Mouse (Mus musculus): Measurements from ENCODE around the gene Glrx5. TPM values are rescaled to one million over a fixed set of nuclear protein-coding genes. Genes with fewer than 3 reads are reported as not detected.

Gene Glrx5
- polyA plus RNA-seq, 1 experiment, result 245 TPM

DNA sequence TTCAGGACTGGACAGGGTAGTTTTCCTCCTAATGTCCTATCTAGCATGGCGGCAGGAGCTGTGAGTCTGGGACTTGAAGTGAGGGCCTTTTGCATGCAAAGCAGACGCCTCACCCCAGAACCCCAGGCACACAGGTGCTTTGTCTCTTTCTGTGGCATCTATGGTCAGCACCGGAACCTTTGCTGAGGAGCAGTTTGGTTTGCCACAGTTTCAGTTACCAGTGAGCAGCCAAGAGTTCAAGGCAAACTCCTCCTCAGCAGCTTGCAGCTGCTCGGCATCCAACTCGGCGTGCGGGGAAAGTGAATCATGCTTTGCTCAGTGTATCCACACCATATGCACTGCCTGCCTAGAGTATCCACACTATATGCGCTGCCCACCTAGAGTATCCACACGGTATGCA is 9.7 kb upstream of the Glrx5 start:
- Histone ChIP-seq H3K27me3 (ENCODE audit: control insufficient read depth) (peaks cover 10% of the 10 kb centered on the region; the same call in 1 of the 2 replicates), H3K4me1 (ENCODE audit: control insufficient read depth) (peaks cover 92% of the 10 kb centered on the region), H3K9me3 (ENCODE audit: control insufficient read depth, low read length) (peaks cover 27% of the 10 kb centered on the region), H3K36me3 (ENCODE audit: control insufficient read depth) (peaks cover 39% of the 10 kb centered on the region), H3K4me3 (replicated peaks) (no peak overlapping the region)
- no peak for TF ChIP-seq TAL1 (IDR thresholded peaks at IDR 0.05; ENCODE audit: low read length)
- TF ChIP-seq GATA1 (IDR thresholded peaks at IDR 0.05; ENCODE audit: low read length), result no peak

DNA sequence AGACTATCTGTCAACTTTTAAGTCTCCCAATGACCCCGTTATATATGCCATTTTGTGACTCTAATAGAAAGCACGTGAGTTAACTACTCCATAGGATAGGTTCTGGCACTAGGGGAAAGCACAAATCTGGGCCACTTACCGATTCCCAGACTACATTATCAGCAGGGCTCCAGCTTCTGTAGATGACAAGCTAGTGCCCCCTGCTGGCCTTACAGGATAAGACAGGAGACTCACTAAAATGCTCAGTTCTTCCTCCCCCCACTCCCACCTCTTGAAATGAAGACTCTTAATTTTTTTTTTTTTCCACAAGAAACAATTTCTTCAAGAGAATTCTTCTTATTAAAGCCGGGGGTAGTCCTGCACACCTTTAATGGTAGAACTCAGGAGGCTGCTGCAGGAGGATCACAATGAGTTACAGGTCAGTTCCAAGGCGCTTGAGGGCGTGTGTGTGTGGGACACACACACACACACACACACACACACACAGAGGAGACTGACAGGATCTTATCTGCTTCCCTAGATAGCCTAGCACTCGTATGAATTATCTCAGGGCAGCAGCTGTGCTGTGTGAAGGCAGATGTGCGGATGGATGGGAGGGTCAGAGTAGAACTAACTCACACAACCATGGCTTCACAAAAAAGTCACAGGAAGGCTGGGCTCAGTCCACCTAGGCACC is 7.1 kb upstream of the Glrx5 start:
- Histone ChIP-seq H3K27me3 (ENCODE audit: control insufficient read depth) (peaks cover 10% of the 10 kb centered on the region; the same call in 1 of the 2 replicates), H3K9me3 (ENCODE audit: control insufficient read depth, low read length) (peaks cover 27% of the 10 kb centered on the region), H3K4me1 (ENCODE audit: control insufficient read depth) (peaks cover 93% of the 10 kb centered on the region), H3K4me3 (replicated peaks) (peak overlapping the region; percentile 47), H3K36me3 (ENCODE audit: control insufficient read depth) (peaks cover 64% of the 10 kb centered on the region)
- TF ChIP-seq GATA1 (IDR thresholded peaks at IDR 0.05; ENCODE audit: low read length) (peak; percentile 94), TAL1 (IDR thresholded peaks at IDR 0.05; ENCODE audit: low read length) (peak; percentile 96)

DNA sequence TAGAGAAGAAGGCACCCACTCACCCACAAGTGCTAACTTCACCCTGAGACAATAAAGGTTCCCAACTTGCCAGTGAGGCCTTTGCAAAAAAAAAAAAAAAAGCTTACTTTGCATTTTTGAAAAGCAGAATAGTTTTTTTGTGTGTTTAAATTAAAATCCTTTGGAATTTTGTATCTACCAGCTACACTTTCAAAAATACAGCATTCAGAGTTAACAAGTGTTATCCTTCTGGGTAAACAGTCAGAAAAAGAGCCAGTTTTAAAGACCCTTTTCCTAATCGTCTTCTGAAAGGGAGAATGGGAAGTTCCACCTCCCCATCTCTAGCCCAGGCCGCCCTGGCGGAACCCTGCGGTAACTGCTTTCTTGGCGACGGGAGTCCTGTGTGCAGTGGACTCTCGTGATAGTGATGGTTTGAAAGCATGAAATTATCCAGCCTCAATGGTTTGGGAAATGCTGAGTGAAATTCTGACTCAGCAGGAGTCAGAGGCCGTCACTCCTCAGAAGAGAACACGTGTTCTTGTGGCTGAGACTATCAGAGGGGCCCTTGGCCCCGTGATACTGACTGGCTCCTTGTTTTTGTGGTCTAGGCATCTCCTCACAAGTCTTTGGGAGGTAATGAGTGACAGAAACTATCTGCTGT is 6.4 kb upstream of the Glrx5 start:
- Histone ChIP-seq H3K27me3 (ENCODE audit: control insufficient read depth) (peaks cover 10% of the 10 kb centered on the region; the same call in 1 of the 2 replicates), H3K4me3 (replicated peaks) (peak overlapping the region; percentile 47), H3K9me3 (ENCODE audit: control insufficient read depth, low read length) (peaks cover 27% of the 10 kb centered on the region), H3K4me1 (ENCODE audit: control insufficient read depth) (peaks cover 93% of the 10 kb centered on the region), H3K36me3 (ENCODE audit: control insufficient read depth) (peaks cover 71% of the 10 kb centered on the region)
- TF ChIP-seq TAL1 (IDR thresholded peaks at IDR 0.05; ENCODE audit: low read length) (no peak), GATA1 (IDR thresholded peaks at IDR 0.05; ENCODE audit: low read length) (no peak)

DNA sequence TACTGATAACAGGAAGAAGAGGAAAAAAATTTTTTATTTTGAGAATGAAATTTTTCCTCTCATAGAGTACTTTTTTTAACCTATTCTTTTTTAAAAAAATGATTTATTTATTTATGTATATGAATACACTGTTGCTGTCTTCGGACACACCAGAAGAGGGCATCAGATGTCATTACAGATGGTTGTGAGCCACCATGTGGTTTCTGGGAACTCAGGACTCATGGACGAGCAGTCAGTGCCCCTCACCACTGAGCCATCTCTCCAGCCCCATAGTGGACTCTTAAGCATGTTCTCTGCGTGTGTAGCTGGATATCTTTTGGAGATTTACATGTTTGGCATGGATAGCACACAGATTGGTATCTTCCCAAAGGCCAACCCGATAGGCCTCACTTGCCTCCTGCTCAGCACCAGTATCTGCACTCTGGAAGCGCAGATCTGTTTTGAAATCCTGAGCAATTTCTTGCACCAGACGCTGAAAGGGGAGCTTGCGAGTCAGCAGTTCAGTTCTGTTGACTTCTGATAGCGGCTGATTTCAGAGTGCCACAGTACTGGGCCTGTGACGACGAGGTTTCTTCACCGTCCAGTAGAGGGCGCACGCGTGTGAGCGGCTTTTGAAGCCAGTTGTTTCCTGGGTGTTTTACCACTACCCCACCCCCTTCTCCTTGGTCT is 5.0 kb upstream of the Glrx5 start:
- TF ChIP-seq TAL1 (IDR thresholded peaks at IDR 0.05; ENCODE audit: low read length) (peak; percentile 90), GATA1 (IDR thresholded peaks at IDR 0.05; ENCODE audit: low read length) (peak; percentile 91)
- Histone ChIP-seq H3K27me3 (ENCODE audit: control insufficient read depth) (peaks cover 10% of the 10 kb centered on the region; the same call in 1 of the 2 replicates), H3K9me3 (ENCODE audit: control insufficient read depth, low read length) (peaks cover 25% of the 10 kb centered on the region), H3K4me3 (replicated peaks) (peak overlapping the region; percentile 26), H3K36me3 (ENCODE audit: control insufficient read depth) (peaks cover 61% of the 10 kb centered on the region), H3K4me1 (ENCODE audit: control insufficient read depth) (peaks cover 86% of the 10 kb centered on the region)

DNA sequence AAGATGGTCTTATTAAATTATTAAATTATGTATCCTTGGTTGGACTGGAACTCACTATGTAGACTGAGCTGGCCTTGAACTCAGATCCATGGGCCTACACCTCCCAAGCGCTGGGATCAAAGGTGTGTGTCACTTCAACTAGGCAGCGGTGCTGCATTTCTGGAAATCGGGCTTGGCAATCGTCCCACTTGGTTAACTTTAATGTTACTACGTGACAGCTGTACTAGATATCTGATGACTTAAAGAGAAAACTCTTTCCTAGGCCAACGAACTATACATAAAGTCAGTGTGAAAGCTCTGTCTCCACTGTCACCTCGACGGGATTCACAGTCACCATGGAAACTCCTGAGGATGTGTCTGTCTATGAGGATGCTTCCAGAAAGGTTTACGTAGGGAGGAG is 2.6 kb upstream of the Glrx5 start:
- Histone ChIP-seq H3K36me3 (ENCODE audit: control insufficient read depth) (peaks cover 60% of the 10 kb centered on the region), H3K27me3 (ENCODE audit: control insufficient read depth) (no peaks in the 10 kb centered on the region), H3K4me3 (replicated peaks) (peak overlapping the region; percentile 79), H3K4me1 (ENCODE audit: control insufficient read depth) (peaks cover 77% of the 10 kb centered on the region), H3K9me3 (ENCODE audit: control insufficient read depth, low read length) (peaks cover under 1% of the 10 kb centered on the region)
- no peak for TF ChIP-seq TAL1 (IDR thresholded peaks at IDR 0.05; ENCODE audit: low read length)
- TF ChIP-seq GATA1 (IDR thresholded peaks at IDR 0.05; ENCODE audit: low read length), result no peak

DNA sequence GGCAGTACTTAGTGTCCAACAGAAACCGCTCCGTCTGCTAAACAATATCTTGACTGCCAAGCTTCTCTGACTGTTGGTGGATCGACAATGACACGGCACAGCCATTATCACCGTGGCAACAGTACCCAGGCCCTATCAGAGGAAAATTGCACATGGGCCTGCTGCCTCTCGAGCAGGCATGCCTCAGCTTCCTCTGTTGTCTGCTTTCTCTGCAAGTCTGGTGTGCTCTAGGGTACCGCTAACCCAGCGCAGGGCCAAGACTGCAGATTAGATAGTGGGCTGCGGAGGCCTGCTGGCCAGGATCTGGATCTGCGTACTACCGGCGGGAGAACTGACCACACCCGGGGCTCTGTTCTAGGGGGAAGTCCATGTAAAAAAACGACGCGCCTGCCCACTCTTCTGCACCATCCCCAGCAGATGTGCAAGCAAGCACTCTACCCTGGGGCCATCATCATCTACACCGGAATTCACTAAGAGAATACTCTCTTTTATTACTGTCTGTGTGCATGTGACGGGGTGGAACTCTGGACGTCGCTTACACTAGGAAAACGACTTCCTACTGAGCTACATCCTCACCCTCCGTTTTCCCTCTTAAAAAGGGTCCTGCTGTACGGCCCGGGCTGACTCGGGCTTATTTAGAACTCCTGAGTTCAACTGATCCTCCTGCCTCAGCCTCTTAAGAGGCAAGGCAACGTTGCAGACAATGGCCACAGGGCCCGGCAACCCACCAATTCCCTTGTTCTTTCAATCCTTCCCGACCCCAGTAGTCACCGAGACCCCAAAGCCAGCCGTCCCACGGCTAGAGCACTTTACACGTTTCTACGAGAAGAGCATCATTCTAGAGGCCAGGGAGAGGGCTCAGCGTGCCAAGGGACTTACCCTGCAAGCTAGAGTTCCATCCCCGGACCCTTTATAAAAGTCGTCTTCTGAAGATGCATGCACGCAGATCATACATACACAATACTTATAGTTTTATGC is 1.1 kb upstream of the Glrx5 start:
- no peaks in the 10 kb centered on the region for H3K9me3 ChIP-seq (ENCODE audit: control insufficient read depth, low read length)
- H3K27me3 ChIP-seq (ENCODE audit: control insufficient read depth), result no peaks in the 10 kb centered on the region
- H3K4me3 ChIP-seq (replicated peaks), result peak overlapping the region; percentile 79
- peak; percentile 71 for TF ChIP-seq GATA1 (IDR thresholded peaks at IDR 0.05; ENCODE audit: low read length)
- TF ChIP-seq TAL1 (IDR thresholded peaks at IDR 0.05; ENCODE audit: low read length), result no peak
- peaks cover 72% of the 10 kb centered on the region for H3K36me3 ChIP-seq (ENCODE audit: control insufficient read depth)
- peaks cover 77% of the 10 kb centered on the region for H3K4me1 ChIP-seq (ENCODE audit: control insufficient read depth)

DNA sequence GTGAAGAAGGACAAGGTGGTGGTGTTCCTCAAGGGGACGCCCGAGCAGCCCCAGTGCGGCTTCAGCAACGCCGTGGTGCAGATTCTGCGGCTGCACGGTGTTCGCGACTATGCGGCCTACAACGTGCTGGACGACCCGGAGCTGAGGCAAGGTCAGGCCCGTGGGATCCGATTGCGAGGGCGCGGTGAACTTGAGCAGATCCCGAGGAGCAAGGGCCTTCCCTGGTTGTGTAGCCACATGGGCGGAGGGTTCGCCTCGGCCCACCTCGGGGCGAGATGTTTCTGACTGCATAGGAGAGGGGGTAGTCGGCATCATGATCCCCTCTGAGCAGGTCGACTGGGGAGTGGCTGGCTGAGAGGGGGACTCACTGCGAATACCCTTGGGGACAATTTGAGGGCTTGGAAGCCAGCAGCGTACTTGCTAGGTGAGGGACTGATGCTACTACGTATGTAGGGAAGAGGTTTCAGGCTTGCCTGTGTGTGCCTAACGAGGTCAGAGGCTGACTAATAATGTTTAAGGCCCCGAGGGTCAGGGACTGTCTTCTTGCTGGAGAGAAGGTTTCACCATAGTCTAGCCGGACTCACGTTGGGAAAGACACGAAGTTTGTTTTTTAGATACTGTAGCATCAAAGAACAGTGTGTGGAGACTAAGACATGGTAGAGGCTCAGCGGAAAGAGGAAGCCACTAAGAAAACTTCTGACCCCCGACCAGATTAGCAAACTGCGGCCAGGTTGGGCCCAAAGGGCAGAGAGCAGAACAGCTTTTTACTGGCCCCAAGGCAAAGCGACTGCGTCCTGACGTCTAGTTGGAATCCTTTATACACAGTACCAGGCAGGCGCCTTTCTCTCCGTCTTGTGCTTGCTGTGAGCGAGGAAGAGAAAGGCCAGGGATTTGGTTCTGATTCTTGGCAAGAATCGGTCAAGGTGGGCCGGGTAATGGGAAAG is 616 bp downstream of the Glrx5 start:
- TF ChIP-seq TAL1 (IDR thresholded peaks at IDR 0.05; ENCODE audit: low read length) (no peak), GATA1 (IDR thresholded peaks at IDR 0.05; ENCODE audit: low read length) (no peak)
- no peaks in the 10 kb centered on the region for H3K9me3 ChIP-seq (ENCODE audit: control insufficient read depth, low read length)
- peaks cover 86% of the 10 kb centered on the region for H3K36me3 ChIP-seq (ENCODE audit: control insufficient read depth)
- H3K4me1 ChIP-seq (ENCODE audit: control insufficient read depth), result peaks cover 78% of the 10 kb centered on the region
- H3K27me3 ChIP-seq (ENCODE audit: control insufficient read depth), result no peaks in the 10 kb centered on the region
- peak overlapping the region; percentile 79 for H3K4me3 ChIP-seq (replicated peaks)
